ENCODE assay signal across 18 mouse cellular contexts in genomic region chr5:147436491-147436890, GRCm38 (mm10). TPM values are rescaled to one million over a fixed set of nuclear protein-coding genes. Genes with fewer than 3 reads are reported as not detected.
DNase-seq lines count a peak whose midpoint lies in the region; ATAC-seq and TF ChIP-seq lines count a peak whose summit lies in the region.
"Had no signal": no experiment of that assay in that cellular context is flagged by ENCODE, and none has a peak within 500 bp of the region (broad histone marks: within the 10 kb centered on the region; RNA-seq: fewer than 3 reads in every experiment).

No protein-coding gene starts in this region.

- 47% methylated on average over 5 of the region's 5 CpGs for WGBS in forebrain, embryonic 12.5 days
- 34% methylated on average over 5 of the region's 5 CpGs for WGBS in forebrain, postnatal 0 days
- WGBS in hindbrain, embryonic 15.5 days: 65% methylated on average over 5 of the region's 5 CpGs
- 78% methylated on average over 5 of the region's 5 CpGs for WGBS in hindbrain, embryonic 12.5 days
- 57% methylated on average over 5 of the region's 5 CpGs for WGBS in midbrain, postnatal 0 days
- WGBS in midbrain, embryonic 14.5 days: 63% methylated on average over 5 of the region's 5 CpGs
- 70% methylated on average over 5 of the region's 5 CpGs for WGBS in stomach, embryonic 16.5 days

- H3K27ac ChIP-seq in forebrain, embryonic 12.5 days: peak overlapping the region; percentile 36; the same call in 1 of the 2 replicates
- H3K27ac ChIP-seq in forebrain, postnatal 0 days (ENCODE audit: low read depth, low read length): no peak overlapping the region
- H3K27ac ChIP-seq in hindbrain, embryonic 15.5 days (replicated peaks): peak overlapping the region; percentile 55
- no peak overlapping the region for H3K27ac ChIP-seq in hindbrain, embryonic 12.5 days
- H3K27ac ChIP-seq in midbrain, postnatal 0 days (ENCODE audit: low read depth, low read length): no peak overlapping the region
- H3K27ac ChIP-seq in midbrain, embryonic 14.5 days (replicated peaks; ENCODE audit: low read depth, low read length): no peak overlapping the region
- 0 out of 2 replicates have a peak overlapping the region, but pooled peaks have one; percentile 0 for H3K27ac ChIP-seq in stomach, embryonic 16.5 days (ENCODE audit: low read length)
- H3K27ac ChIP-seq: limb, embryonic 12.5 days had no signal

- no peak for TF ChIP-seq CTCF in forebrain, postnatal 0 days (IDR thresholded peaks at IDR 0.05; ENCODE audit: low read depth)
- TF ChIP-seq CTCF in midbrain, postnatal 0 days (IDR thresholded peaks at IDR 0.05): no peak

- H3K27me3 ChIP-seq in forebrain, embryonic 12.5 days: no peaks in the 10 kb centered on the region
- no peaks in the 10 kb centered on the region for H3K27me3 ChIP-seq in forebrain, postnatal 0 days (ENCODE audit: insufficient read depth, low read length)
- no peaks in the 10 kb centered on the region for H3K27me3 ChIP-seq in hindbrain, embryonic 15.5 days
- H3K27me3 ChIP-seq in hindbrain, embryonic 12.5 days: no peaks in the 10 kb centered on the region
- H3K27me3 ChIP-seq in midbrain, postnatal 0 days (ENCODE audit: insufficient read depth, low read length): no peaks in the 10 kb centered on the region
- no peaks in the 10 kb centered on the region for H3K27me3 ChIP-seq in midbrain, embryonic 14.5 days (ENCODE audit: control insufficient read depth, insufficient read depth, low read length)
- H3K27me3 ChIP-seq in stomach, embryonic 16.5 days (ENCODE audit: control insufficient read depth, insufficient read depth, low read length): no peaks in the 10 kb centered on the region
- H3K27me3 ChIP-seq: limb, embryonic 12.5 days; megakaryocyte, embryonic 14.5 days had no signal

- no peak overlapping the region for H3K4me3 ChIP-seq in forebrain, embryonic 12.5 days (replicated peaks)
- no peak overlapping the region for H3K4me3 ChIP-seq in forebrain, postnatal 0 days (ENCODE audit: low read depth, low read length)
- no peak overlapping the region for H3K4me3 ChIP-seq in hindbrain, embryonic 15.5 days
- H3K4me3 ChIP-seq in hindbrain, embryonic 12.5 days: no peak overlapping the region
- no peak overlapping the region for H3K4me3 ChIP-seq in midbrain, postnatal 0 days (ENCODE audit: low read depth, low read length)
- H3K4me3 ChIP-seq in midbrain, embryonic 14.5 days (replicated peaks; ENCODE audit: low read depth, low read length): no peak overlapping the region
- H3K4me3 ChIP-seq in stomach, embryonic 16.5 days (replicated peaks; ENCODE audit: low read length): no peak overlapping the region
- H3K4me3 ChIP-seq: erythroblast, embryonic 14.5 days; limb, embryonic 12.5 days; megakaryocyte, embryonic 14.5 days had no signal

- H3K36me3 ChIP-seq in forebrain, embryonic 12.5 days (replicated peaks): no peaks in the 10 kb centered on the region
- H3K36me3 ChIP-seq in forebrain, postnatal 0 days (ENCODE audit: insufficient read depth): no peaks in the 10 kb centered on the region
- H3K36me3 ChIP-seq in hindbrain, embryonic 15.5 days: 0 out of 2 replicates have a peak, but pooled peaks cover 3% of the 10 kb centered on the region
- H3K36me3 ChIP-seq in hindbrain, embryonic 12.5 days: 0 out of 2 replicates have a peak, but pooled peaks cover 9% of the 10 kb centered on the region
- H3K36me3 ChIP-seq in midbrain, postnatal 0 days (ENCODE audit: insufficient read depth, low read length): no peaks in the 10 kb centered on the region
- no peaks in the 10 kb centered on the region for H3K36me3 ChIP-seq in midbrain, embryonic 14.5 days (ENCODE audit: control insufficient read depth, insufficient read depth, low read length)
- no peaks in the 10 kb centered on the region for H3K36me3 ChIP-seq in stomach, embryonic 16.5 days (ENCODE audit: control insufficient read depth, insufficient read depth, low read length)

- ATAC-seq in forebrain, embryonic 12.5 days (ENCODE audit: low FRiP score): no peak
- no peak for ATAC-seq in forebrain, postnatal 0 days
- ATAC-seq in hindbrain, embryonic 15.5 days (ENCODE audit: low FRiP score, low read depth): no peak
- ATAC-seq in hindbrain, embryonic 12.5 days (ENCODE audit: low FRiP score): no peak
- no peak for ATAC-seq in midbrain, postnatal 0 days (ENCODE audit: low FRiP score)
- no peak for ATAC-seq in midbrain, embryonic 14.5 days (ENCODE audit: low FRiP score, low TSS enrichment)
- ATAC-seq in stomach, embryonic 16.5 days (ENCODE audit: insufficient read depth, low FRiP score): no peak
- ATAC-seq: midbrain, embryonic 16.5 days had no signal

- DNase-seq in forebrain, postnatal 0 days: no peak
- DNase-seq in midbrain, postnatal 0 days (ENCODE audit: low spot score): peak; percentile 9
- DNase-seq in midbrain, embryonic 14.5 days: no peak
- DNase-seq in MN1 (ENCODE audit: low spot score): no peak
- DNase-seq: adrenal gland, postnatal 25 days; gastrocnemius, postnatal 25 days; lung, postnatal 14 days; right cerebral cortex, postnatal 14 days; thymus, postnatal 14 days had no signal

- H3K9me3 ChIP-seq in forebrain, embryonic 12.5 days: no peaks in the 10 kb centered on the region
- no peaks in the 10 kb centered on the region for H3K9me3 ChIP-seq in forebrain, postnatal 0 days (ENCODE audit: low read length)
- H3K9me3 ChIP-seq in hindbrain, embryonic 15.5 days: no peaks in the 10 kb centered on the region
- no peaks in the 10 kb centered on the region for H3K9me3 ChIP-seq in hindbrain, embryonic 12.5 days (replicated peaks)
- H3K9me3 ChIP-seq in midbrain, postnatal 0 days (ENCODE audit: low read length): no peaks in the 10 kb centered on the region
- no peaks in the 10 kb centered on the region for H3K9me3 ChIP-seq in midbrain, embryonic 14.5 days (ENCODE audit: control insufficient read depth, low read length)
- H3K9me3 ChIP-seq in stomach, embryonic 16.5 days (replicated peaks; ENCODE audit: control insufficient read depth, low read length): no peaks in the 10 kb centered on the region
- H3K9me3 ChIP-seq: limb, embryonic 12.5 days; megakaryocyte, embryonic 14.5 days had no signal

- no peak overlapping the region for H3K9ac ChIP-seq in forebrain, embryonic 12.5 days
- no peak overlapping the region for H3K9ac ChIP-seq in forebrain, postnatal 0 days
- no peak overlapping the region for H3K9ac ChIP-seq in hindbrain, embryonic 15.5 days
- H3K9ac ChIP-seq in hindbrain, embryonic 12.5 days: no peak overlapping the region
- H3K9ac ChIP-seq in midbrain, postnatal 0 days (replicated peaks; ENCODE audit: low read length, poor library complexity, severe bottlenecking): no peak overlapping the region
- H3K9ac ChIP-seq in midbrain, embryonic 14.5 days (replicated peaks; ENCODE audit: low read length): no peak overlapping the region
- H3K9ac ChIP-seq in stomach, embryonic 16.5 days (ENCODE audit: low read length): no peak overlapping the region
- H3K9ac ChIP-seq: hindbrain, embryonic 14.5 days; limb, embryonic 12.5 days had no signal

- no peak overlapping the region for H3K4me2 ChIP-seq in forebrain, embryonic 12.5 days
- H3K4me2 ChIP-seq in forebrain, postnatal 0 days (ENCODE audit: low read depth): no peak overlapping the region
- H3K4me2 ChIP-seq in hindbrain, embryonic 15.5 days: no peak overlapping the region
- no peak overlapping the region for H3K4me2 ChIP-seq in hindbrain, embryonic 12.5 days (replicated peaks)
- H3K4me2 ChIP-seq in midbrain, postnatal 0 days (ENCODE audit: low read depth, low read length, poor library complexity, severe bottlenecking): no peak overlapping the region
- no peak overlapping the region for H3K4me2 ChIP-seq in midbrain, embryonic 14.5 days (ENCODE audit: low read length)
- H3K4me2 ChIP-seq in stomach, embryonic 16.5 days (ENCODE audit: low read depth, low read length): no peak overlapping the region
- H3K4me2 ChIP-seq: hindbrain, embryonic 14.5 days; limb, embryonic 12.5 days had no signal

- H3K4me1 ChIP-seq in forebrain, embryonic 12.5 days: peaks cover 41% of the 10 kb centered on the region
- peaks cover 30% of the 10 kb centered on the region for H3K4me1 ChIP-seq in forebrain, postnatal 0 days (ENCODE audit: insufficient read depth)
- peaks cover 49% of the 10 kb centered on the region for H3K4me1 ChIP-seq in hindbrain, embryonic 15.5 days (replicated peaks)
- peaks cover 36% of the 10 kb centered on the region for H3K4me1 ChIP-seq in hindbrain, embryonic 12.5 days
- H3K4me1 ChIP-seq in midbrain, postnatal 0 days (ENCODE audit: insufficient read depth, low read length): no peaks in the 10 kb centered on the region; the same call in 1 of the 2 replicates
- peaks cover 18% of the 10 kb centered on the region for H3K4me1 ChIP-seq in midbrain, embryonic 14.5 days (ENCODE audit: control insufficient read depth, insufficient read depth, low read length)
- peaks cover 37% of the 10 kb centered on the region for H3K4me1 ChIP-seq in stomach, embryonic 16.5 days (ENCODE audit: control insufficient read depth, insufficient read depth, low read length)

RNA-seq across cellular contexts. Expression of gene Pan3, which starts 6.5 kb away (rescaled TPM):
- polyA plus RNA-seq in forebrain, embryonic 12.5 days (2016; fragmentation: Nextera tagmentation; extraction: Ambion mirVana): 43.4 and 55.1 TPM in 2 replicates
- total RNA-seq in forebrain, postnatal 0 days (2014; rRNA removed): 50.5 and 68.0 TPM in 2 replicates
- polyA plus RNA-seq in forebrain, postnatal 0 days (2015; fragmentation: Nextera tagmentation; extraction: Ambion mirVana): 39.0 and 52.6 TPM in 2 replicates
- 58.5 and 64.1 TPM in 2 replicates for polyA plus RNA-seq in hindbrain, embryonic 15.5 days (2015; fragmentation: Nextera tagmentation; extraction: Ambion mirVana)
- polyA plus RNA-seq in hindbrain, embryonic 12.5 days (2016; fragmentation: Nextera tagmentation; extraction: Ambion mirVana): 56.4 and 60.9 TPM in 2 replicates
- total RNA-seq in midbrain, postnatal 0 days (2014; rRNA removed): 38.9 and 66.7 TPM in 2 replicates
- 51.3 and 61.4 TPM in 2 replicates for polyA plus RNA-seq in midbrain, postnatal 0 days (2015; fragmentation: Nextera tagmentation; extraction: Ambion mirVana)
- 64.8 and 69.5 TPM in 2 replicates for polyA plus RNA-seq in midbrain, embryonic 14.5 days (2014; fragmentation: Nextera tagmentation; extraction: Ambion mirVana)
- polyA plus RNA-seq in stomach, embryonic 16.5 days (2015; fragmentation: Nextera tagmentation; extraction: Ambion mirVana): 61.5 and 67.9 TPM in 2 replicates

RNA-seq across cellular contexts. Expression of gene Flt3, which starts 36.2 kb away (rescaled TPM):
- 0.05 and 0.11 TPM in 2 replicates for polyA plus RNA-seq in forebrain, embryonic 12.5 days (2016; fragmentation: Nextera tagmentation; extraction: Ambion mirVana)
- 0.77 and 0.86 TPM in 2 replicates for total RNA-seq in forebrain, postnatal 0 days (2014; rRNA removed)
- polyA plus RNA-seq in forebrain, postnatal 0 days (2015; fragmentation: Nextera tagmentation; extraction: Ambion mirVana): 0.35 and 0.68 TPM in 2 replicates
- 1.3 and 1.7 TPM in 2 replicates for polyA plus RNA-seq in hindbrain, embryonic 15.5 days (2015; fragmentation: Nextera tagmentation; extraction: Ambion mirVana)
- 0.13 and 0.14 TPM in 2 replicates for polyA plus RNA-seq in hindbrain, embryonic 12.5 days (2016; fragmentation: Nextera tagmentation; extraction: Ambion mirVana)
- total RNA-seq in midbrain, postnatal 0 days (2014; rRNA removed): 2.5 and 2.6 TPM in 2 replicates
- 2.0 TPM in 2 replicates for polyA plus RNA-seq in midbrain, postnatal 0 days (2015; fragmentation: Nextera tagmentation; extraction: Ambion mirVana)
- polyA plus RNA-seq in midbrain, embryonic 14.5 days (2014; fragmentation: Nextera tagmentation; extraction: Ambion mirVana): 0.27 and 0.34 TPM in 2 replicates
- polyA plus RNA-seq in stomach, embryonic 16.5 days (2015; fragmentation: Nextera tagmentation; extraction: Ambion mirVana): 0.24 and 0.59 TPM in 2 replicates
- total RNA-seq: adrenal gland, postnatal 25 days; gastrocnemius, postnatal 25 days had no signal

Comparison
In these comparisons a context has a peak if more than half of its experiments do, and no peak if none do; other contexts are left out.
1. H3K27ac ChIP-seq: peak in forebrain, embryonic 12.5 days (single experiment), hindbrain, embryonic 15.5 days (single experiment) and stomach, embryonic 16.5 days (single experiment); none in forebrain, postnatal 0 days (single experiment), hindbrain, embryonic 12.5 days (single experiment), midbrain, postnatal 0 days (single experiment) and midbrain, embryonic 14.5 days (single experiment).